Mouse (Mus musculus) liver, embryonic 16.5 days (tissue): Measurements from ENCODE around the gene Lasp1. TPM values are rescaled to one million over a fixed set of nuclear protein-coding genes. Genes with fewer than 3 reads are reported as not detected.
A peak's percentile ranks its signal among the peaks of the same experiment; 100 is the strongest.

Source experiments
- ATAC-seq: fragments of 200-750 bp; cut with Nextera tagmentation; 2 replicates; pipeline ENCODE4 v1.8.0; 2017; ENCODE audit warnings: low read depth, mild to moderate bottlenecking, moderate number of reproducible peaks, moderate library complexity
- H3K27ac ChIP-seq: fragments of 300-500 bp; sonication (generic); 2 replicates; pipeline ENCODE4 v1.5.1; 2014; ENCODE audit warnings: mild to moderate bottlenecking, low read length
- H3K27me3 ChIP-seq: fragments of 300-500 bp; sonication (generic); 2 replicates; pipeline ENCODE4 v1.6.1; 2014; ENCODE audit warnings: low read depth, low read length, mixed read lengths; ENCODE audit not compliant: control insufficient read depth, insufficient read depth
- H3K36me3 ChIP-seq: fragments of 300-500 bp; sonication (generic); 2 replicates; pipeline ENCODE4 v1.6.1; 2014; ENCODE audit warnings: mild to moderate bottlenecking; ENCODE audit not compliant: control insufficient read depth, insufficient read depth
- H3K4me1 ChIP-seq: fragments of 300-500 bp; sonication (generic); 2 replicates; pipeline ENCODE4 v1.6.1; 2014; ENCODE audit warnings: low read depth, low read length, mixed read lengths; ENCODE audit not compliant: control insufficient read depth
- H3K4me2 ChIP-seq: fragments of 300-500 bp; sonication (generic); 2 replicates; pipeline ENCODE4 v1.6.1; 2014; ENCODE audit warnings: low read depth, low read length, mixed read lengths
- H3K4me3 ChIP-seq: fragments of 300-500 bp; sonication (generic); 2 replicates; pipeline ENCODE4 v1.5.1; 2014; ENCODE audit warnings: low read depth, mild to moderate bottlenecking, low read length
- H3K9ac ChIP-seq: fragments of 300-500 bp; sonication (generic); 2 replicates; pipeline ENCODE4 v1.6.1; 2014; ENCODE audit warnings: low read depth, low read length
- H3K9me3 ChIP-seq: fragments of 300-500 bp; sonication (generic); replicated peaks from 2 replicates; pipeline ENCODE4 v1.6.1; 2016; ENCODE audit warnings: low read length; ENCODE audit not compliant: control insufficient read depth
- WGBS: fragments of 180-500 bp; shearing (Covaris S2); extraction: QIAGEN DNeasy Blood & Tissue Kit; methylation state at CpG from one replicate; pipeline ENCODE4 v1.1.7; 2014; ENCODE audit not compliant: insufficient replicate concordance; 5-methylcytosine and 5-hydroxymethylcytosine counted together
- polyA plus RNA-seq: library from polyadenylated mRNA; unstranded; fragments of >200 nt; fragmentation: Nextera tagmentation; extraction: Ambion mirVana; gene quantifications from 2 replicates; pipeline ENCODE4 v1.2.1, GENCODE M21; 2015

The Lasp1 gene
- polyA plus RNA-seq, 1 experiment from 2014 or later = 38.3 TPM

GRCm38 (mm10) chr11:97825971-97826370, 27.2 kb downstream of the Lasp1 start:
- H3K4me2 ChIP-seq = no peak overlapping the region
- H3K27ac ChIP-seq = 0 out of 2 replicates have a peak overlapping the region, but pooled peaks have one; percentile 26
- H3K27me3 ChIP-seq = no peaks in the 10 kb centered on the region
- no peak overlapping the region for H3K9ac ChIP-seq
- no peak overlapping the region for H3K4me3 ChIP-seq
- no peak for ATAC-seq
- WGBS = 39% methylated on average over 8 of the region's 9 CpGs
- peaks cover 5% of the 10 kb centered on the region for H3K36me3 ChIP-seq
- no peaks in the 10 kb centered on the region for H3K9me3 ChIP-seq
- peaks cover 11% of the 10 kb centered on the region for H3K4me1 ChIP-seq

GRCm38 (mm10) chr11:97826414-97826813, 27.6 kb downstream of the Lasp1 start:
- H3K27ac ChIP-seq = 0 out of 2 replicates have a peak overlapping the region, but pooled peaks have one; percentile 26
- H3K4me3 ChIP-seq = no peak overlapping the region

GRCm38 (mm10) chr11:97827654-97828053, 28.9 kb downstream of the Lasp1 start:
- 68% methylated on average over 6 of the region's 6 CpGs for WGBS
- Histone ChIP-seq H3K4me1 (peaks cover 5% of the 10 kb centered on the region), H3K36me3 (peaks cover 5% of the 10 kb centered on the region), H3K4me2 (no peak overlapping the region), H3K27me3 (no peaks in the 10 kb centered on the region), H3K9me3 (no peaks in the 10 kb centered on the region), H3K9ac (no peak overlapping the region), H3K27ac (no peak overlapping the region), H3K4me3 (no peak overlapping the region)
- ATAC-seq = no peak

More at GRCm38 (mm10) chr11:97826414-97826813, 27.6 kb downstream of the Lasp1 start:
- WGBS = 34% methylated on average over 7 of the region's 7 CpGs
- H3K4me1 ChIP-seq = peaks cover 8% of the 10 kb centered on the region
- peaks cover 5% of the 10 kb centered on the region for H3K36me3 ChIP-seq
- H3K27me3 ChIP-seq = no peaks in the 10 kb centered on the region
- ATAC-seq = no peak
- H3K4me2 ChIP-seq = no peak overlapping the region
- H3K9me3 ChIP-seq = no peaks in the 10 kb centered on the region
- no peak overlapping the region for H3K9ac ChIP-seq

GRCm38 (mm10) chr11:97829365-97829764, 30.6 kb downstream of the Lasp1 start:
- peaks cover 5% of the 10 kb centered on the region for H3K4me1 ChIP-seq
- H3K9me3 ChIP-seq = no peaks in the 10 kb centered on the region
- ATAC-seq = no peak
- H3K4me2 ChIP-seq = no peak overlapping the region
- H3K27ac ChIP-seq = peak overlapping the region; percentile 75; the same call in 1 of the 2 replicates
- H3K9ac ChIP-seq = no peak overlapping the region
- H3K27me3 ChIP-seq = no peaks in the 10 kb centered on the region
- WGBS = 52% methylated on average over 7 of the region's 7 CpGs
- H3K36me3 ChIP-seq = peaks cover 12% of the 10 kb centered on the region
- no peak overlapping the region for H3K4me3 ChIP-seq

- Histone ChIP-seq H3K27ac (peak overlapping the region; percentile 75; the same call in 1 of the 2 replicates), H3K4me1 (peaks cover 5% of the 10 kb centered on the region), H3K4me3 (no peak overlapping the region), H3K9ac (no peak overlapping the region), H3K4me2 (no peak overlapping the region), H3K27me3 (no peaks in the 10 kb centered on the region), H3K9me3 (no peaks in the 10 kb centered on the region), H3K36me3 (peaks cover 16% of the 10 kb centered on the region)
- WGBS = 32% methylated on average over 12 of the region's 12 CpGs
- peak; percentile 9; the same call in 1 of the 2 replicates for ATAC-seq
Observed at GRCm38 (mm10) chr11:97829913-97830476, 31.2 kb downstream of the Lasp1 start.

- Histone ChIP-seq H3K9me3 (no peaks in the 10 kb centered on the region), H3K36me3 (peaks cover 16% of the 10 kb centered on the region), H3K4me2 (no peak overlapping the region), H3K4me3 (no peak overlapping the region), H3K9ac (no peak overlapping the region), H3K27me3 (no peaks in the 10 kb centered on the region), H3K27ac (0 out of 2 replicates have a peak overlapping the region, but pooled peaks have one; percentile 27), H3K4me1 (peaks cover 5% of the 10 kb centered on the region; the same call in 1 of the 2 replicates)
- no peak for ATAC-seq
- WGBS = 43% methylated on average over 6 of the region's 6 CpGs
Observed at GRCm38 (mm10) chr11:97830501-97830900, 31.7 kb downstream of the Lasp1 start.

GRCm38 (mm10) chr11:97832001-97832400, 33.2 kb downstream of the Lasp1 start:
- no peak overlapping the region for H3K27ac ChIP-seq
- no peak overlapping the region for H3K4me2 ChIP-seq
- no peak for ATAC-seq
- peaks cover 13% of the 10 kb centered on the region for H3K36me3 ChIP-seq
- 75% methylated on average over 11 of the region's 11 CpGs for WGBS
- H3K4me3 ChIP-seq = no peak overlapping the region
- no peaks in the 10 kb centered on the region for H3K9me3 ChIP-seq
- no peaks in the 10 kb centered on the region; the same call in 1 of the 2 replicates for H3K4me1 ChIP-seq
- no peak overlapping the region for H3K9ac ChIP-seq
- no peaks in the 10 kb centered on the region for H3K27me3 ChIP-seq

GRCm38 (mm10) chr11:97833352-97833751, 34.6 kb downstream of the Lasp1 start:
- H3K9ac ChIP-seq = no peak overlapping the region
- H3K27ac ChIP-seq = no peak overlapping the region
- H3K27me3 ChIP-seq = no peaks in the 10 kb centered on the region
- WGBS = 84% methylated on average over 15 of the region's 15 CpGs
- H3K4me3 ChIP-seq = no peak overlapping the region
- H3K36me3 ChIP-seq = peaks cover 11% of the 10 kb centered on the region
- H3K4me1 ChIP-seq = peaks cover 5% of the 10 kb centered on the region
- no peak overlapping the region for H3K4me2 ChIP-seq
- no peak for ATAC-seq
- H3K9me3 ChIP-seq = no peaks in the 10 kb centered on the region

GRCm38 (mm10) chr11:97836541-97836940, 37.7 kb downstream of the Lasp1 start:
- ATAC-seq = no peak
- H3K4me3 ChIP-seq = no peak overlapping the region
- H3K9me3 ChIP-seq = no peaks in the 10 kb centered on the region
- H3K36me3 ChIP-seq = peaks cover 11% of the 10 kb centered on the region
- no peak overlapping the region for H3K4me2 ChIP-seq
- no peak overlapping the region for H3K9ac ChIP-seq
- peaks cover 18% of the 10 kb centered on the region for H3K4me1 ChIP-seq
- H3K27me3 ChIP-seq = no peaks in the 10 kb centered on the region
- WGBS = 44% methylated on average over 8 of the region's 8 CpGs
- no peak overlapping the region for H3K27ac ChIP-seq
